Mouse (Mus musculus): ENCODE data around the gene Lrrc25.

Lrrc25 gene

DNA sequence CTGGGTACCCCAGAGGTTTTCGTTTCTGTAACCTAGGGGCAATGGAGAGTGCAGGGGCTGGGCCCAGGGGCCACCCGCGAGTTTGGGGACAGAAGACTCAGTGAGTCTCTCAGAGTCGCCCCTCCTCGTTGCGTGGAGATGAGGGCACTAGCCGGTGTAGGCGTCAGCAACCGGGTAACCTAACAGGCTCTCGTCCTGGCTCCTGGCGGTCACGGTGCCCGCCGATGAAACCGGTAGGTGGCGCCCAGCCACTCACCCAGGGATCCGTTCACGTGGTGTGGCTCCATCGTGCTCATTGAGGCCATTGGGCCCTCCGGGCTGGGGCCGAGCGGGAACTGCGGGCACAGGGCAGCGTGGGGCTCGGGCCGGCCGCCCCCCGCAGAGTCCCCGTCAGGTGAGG, 17.7 kb upstream of the Lrrc25 start:
- in situ Hi-C loops (cut with MboI; ENCODE audit: unreplicated experiment in 2 of 2) = no loop called here

DNA sequence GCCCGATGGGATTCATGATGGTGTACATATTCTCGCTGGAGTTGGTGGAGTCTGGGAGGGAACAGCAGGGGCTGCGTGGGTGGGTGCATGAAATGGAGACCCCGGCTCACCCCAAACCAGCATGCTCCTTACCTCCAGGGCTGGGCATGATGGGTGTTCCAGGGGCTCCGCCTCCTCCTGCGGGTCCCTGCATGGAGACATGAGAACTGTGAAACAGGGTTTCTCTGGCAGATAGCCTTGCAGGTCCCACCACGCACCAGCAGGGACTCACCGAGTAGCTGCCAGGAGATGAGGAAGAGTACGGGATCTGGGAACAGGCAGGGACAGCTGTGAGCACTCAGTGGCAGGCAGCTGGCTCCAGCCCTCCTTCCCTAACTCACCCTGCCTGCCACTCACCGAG, 17.2 kb upstream of the Lrrc25 start:
- in situ Hi-C loops (cut with MboI; ENCODE audit: unreplicated experiment in 2 of 2) = no loop called here

DNA sequence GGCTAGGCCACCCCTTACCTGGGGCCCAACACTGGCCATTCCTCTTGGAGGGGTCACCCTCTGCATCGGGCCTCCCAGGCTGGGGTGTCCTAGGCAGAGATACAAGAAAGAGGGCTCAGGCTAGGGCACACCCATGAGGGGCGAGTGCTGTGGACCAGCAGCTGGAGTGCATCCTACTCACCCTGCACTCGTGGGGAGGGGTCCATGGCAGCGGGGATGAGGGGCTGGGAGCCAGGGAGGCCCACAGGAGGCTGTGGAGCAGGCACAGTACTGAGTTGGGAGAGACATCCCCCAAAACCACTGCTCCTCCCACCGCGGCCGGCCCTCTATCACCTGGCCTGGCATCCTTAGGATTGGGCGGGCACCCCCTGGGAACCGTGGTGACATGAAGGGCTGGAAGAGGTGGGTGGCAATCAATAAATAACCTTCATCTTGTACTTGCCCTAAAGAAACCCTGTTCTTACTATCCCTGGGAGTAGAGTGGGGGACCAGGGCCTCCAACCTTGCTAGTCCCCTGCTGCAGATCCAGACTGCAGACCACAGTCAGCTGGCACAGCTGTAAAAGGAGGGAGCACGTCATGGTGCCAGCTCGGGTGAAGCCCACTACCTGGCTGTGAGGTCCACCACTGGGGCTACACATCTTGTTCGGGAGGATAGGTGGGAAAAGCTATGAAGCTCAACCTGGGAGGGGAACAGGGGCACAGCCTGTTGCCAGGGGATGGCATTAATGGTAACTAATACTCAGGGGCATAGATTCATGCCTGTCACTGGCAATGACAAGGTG, 16.3 kb upstream of the Lrrc25 start:
- in situ Hi-C loops (cut with MboI; ENCODE audit: unreplicated experiment in 2 of 2) = no loop called here

DNA sequence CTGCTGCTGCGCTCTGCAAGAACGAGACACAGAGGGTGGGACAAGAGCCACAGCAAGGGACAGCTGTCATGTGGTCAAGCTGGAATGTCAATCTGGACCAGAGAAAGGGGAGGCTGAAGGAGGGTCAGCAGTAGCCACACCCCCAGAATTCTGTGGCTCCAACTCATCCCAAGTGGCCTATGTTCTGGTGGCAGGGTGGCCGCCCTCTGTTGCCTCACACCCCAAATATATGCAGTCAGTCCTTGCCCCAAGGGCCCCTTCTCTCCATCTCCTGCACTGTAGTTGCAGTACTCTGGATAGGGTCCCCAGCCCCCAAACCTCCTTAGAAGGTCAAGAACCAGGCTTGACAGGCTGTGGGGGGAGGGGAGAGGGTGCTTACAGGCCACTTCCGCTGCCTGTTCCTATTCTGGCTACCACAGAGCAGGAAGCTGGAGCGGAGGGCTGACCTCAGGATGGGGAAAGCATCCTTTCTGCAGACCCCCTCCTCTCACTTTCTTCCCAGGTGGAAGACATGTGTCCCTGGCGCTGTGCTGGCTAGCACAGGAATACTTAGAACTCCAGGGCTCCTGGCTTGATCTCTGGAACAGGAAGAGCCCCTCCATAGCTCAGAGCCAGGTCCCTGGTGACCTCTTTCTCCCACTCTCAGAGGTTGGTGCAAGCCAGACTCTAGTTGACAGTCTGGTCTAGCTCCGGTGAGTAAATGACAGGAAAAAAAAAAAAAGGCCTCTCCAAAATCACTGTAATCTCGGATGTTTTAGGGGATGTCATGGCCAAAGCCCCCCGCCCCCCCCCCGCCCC, 15.3 kb upstream of the Lrrc25 start:
- in situ Hi-C loops (cut with MboI; ENCODE audit: unreplicated experiment in 2 of 2) = no loop called here

DNA sequence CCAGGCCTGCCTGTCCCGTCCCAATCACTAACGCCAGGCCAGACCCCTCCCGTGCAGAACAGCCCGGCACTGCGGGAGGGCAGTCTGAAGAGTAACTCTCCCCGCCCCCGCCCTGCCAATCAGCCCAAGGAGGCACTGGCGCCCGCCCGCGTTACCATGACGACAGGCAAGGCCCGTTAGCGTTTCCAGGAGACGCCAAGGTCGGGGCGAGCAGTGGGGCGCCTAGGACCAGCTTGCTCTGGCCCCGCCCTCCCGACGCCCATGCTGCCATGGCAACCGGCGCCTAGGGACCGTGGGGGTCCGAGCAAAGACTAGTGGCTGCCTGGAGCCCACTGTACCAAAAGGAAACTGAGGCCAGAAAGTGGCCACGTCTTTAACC, 14.7 kb upstream of the Lrrc25 start:
- in situ Hi-C loops (cut with MboI; ENCODE audit: unreplicated experiment in 2 of 2) = no loop called here

DNA sequence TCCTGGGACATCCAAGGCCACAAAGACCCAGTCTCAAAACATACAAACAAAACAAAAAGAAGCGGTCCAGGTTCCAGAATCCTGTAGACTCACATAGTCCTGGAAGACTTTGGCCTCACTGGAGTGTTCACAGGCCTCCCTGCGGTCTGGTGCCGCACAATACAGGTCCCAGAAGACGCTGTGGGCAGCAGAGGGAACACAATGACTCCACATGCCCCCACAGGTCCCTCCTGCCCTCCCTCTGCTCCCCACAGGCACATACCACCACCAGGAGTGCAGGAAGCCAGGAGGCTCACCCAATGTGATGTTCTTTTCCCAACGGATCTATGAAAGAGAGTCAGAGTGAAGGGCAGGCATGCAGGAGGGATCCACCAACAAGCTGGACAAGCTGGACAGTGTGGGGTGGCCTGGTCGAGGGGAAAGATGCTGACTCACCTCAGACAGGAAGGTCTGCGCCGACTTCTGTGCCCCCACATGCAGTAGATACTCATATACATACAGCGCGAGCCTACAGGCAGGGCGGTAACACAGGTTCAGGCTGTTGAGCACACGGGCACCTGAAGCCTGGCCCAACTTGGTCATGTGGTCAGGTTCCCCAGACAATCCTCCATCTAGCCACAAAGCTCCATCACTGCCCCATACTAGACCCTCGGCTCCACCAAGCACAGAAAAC, 13.7 kb upstream of the Lrrc25 start:
- in situ Hi-C loops (cut with MboI; ENCODE audit: unreplicated experiment in 2 of 2) = no loop called here

DNA sequence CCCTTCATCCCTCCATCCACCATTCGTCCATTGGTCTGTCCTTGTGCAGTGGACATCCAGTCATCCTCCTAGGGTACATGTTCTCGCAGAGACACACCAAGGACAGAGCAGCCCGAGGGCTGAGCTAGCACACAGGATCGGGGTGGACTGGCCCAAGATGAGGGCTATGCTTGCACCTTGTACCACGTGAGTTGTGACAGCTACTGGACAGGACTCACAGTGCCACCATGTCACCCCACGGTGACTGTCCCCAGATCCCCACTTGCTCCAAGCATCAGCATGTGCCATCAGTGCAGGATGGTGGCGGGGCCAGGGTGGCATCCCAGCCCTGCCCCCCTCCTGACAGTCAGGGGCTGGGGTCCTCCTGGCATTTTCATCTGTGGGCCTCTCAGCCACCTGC, 11.4 kb upstream of the Lrrc25 start:
- in situ Hi-C loops (cut with MboI; ENCODE audit: unreplicated experiment in 2 of 2) = no loop called here

DNA sequence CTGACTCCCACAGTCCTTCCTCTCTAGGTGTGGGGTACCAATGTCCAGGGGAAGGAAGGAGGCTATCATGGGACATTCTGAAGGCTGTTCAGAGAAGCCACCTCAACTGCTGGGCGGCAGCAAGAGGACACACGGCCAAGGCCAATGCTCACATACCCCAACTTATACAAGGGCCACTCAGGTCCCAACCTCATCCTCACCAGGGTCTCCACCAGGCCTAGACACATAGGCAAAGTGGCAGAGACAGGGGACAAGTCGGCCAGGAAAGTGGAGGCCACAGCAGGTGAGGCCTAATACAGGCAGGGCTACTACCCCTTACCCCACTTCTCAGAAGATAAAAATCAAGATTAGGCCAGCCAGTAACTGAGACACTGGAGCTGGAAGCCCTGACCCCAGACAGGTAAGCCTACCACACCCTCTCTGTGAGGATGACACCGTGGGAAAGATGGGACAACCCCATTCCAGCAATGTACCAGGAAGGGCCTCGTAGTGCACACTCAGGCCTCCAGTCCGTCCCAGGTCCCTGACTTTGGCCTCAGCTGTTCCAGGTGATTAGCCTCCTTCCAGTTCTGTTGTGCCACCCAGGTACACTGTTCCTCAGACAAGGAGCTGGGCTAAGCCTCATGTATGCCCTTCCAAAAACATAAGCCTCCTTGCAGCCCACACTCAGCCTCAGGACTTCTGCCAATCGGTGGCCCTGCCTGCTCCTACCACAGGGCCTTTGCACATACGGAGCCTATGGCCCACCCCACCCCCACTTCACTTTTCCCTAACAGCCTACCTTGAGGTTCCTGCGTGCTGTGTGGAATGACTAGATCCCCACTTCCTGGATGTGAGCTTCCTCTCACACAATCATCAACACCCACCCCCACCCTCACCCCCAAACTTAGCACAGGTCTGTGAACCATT, 9.8 kb upstream of the Lrrc25 start:
- in situ Hi-C loops (cut with MboI; ENCODE audit: unreplicated experiment in 2 of 2) = loop anchor here in 1 of 2 experiments (5.0 kb wide), 1 partner anchor 44 kb away; no protein-coding TSS in a partner anchor

DNA sequence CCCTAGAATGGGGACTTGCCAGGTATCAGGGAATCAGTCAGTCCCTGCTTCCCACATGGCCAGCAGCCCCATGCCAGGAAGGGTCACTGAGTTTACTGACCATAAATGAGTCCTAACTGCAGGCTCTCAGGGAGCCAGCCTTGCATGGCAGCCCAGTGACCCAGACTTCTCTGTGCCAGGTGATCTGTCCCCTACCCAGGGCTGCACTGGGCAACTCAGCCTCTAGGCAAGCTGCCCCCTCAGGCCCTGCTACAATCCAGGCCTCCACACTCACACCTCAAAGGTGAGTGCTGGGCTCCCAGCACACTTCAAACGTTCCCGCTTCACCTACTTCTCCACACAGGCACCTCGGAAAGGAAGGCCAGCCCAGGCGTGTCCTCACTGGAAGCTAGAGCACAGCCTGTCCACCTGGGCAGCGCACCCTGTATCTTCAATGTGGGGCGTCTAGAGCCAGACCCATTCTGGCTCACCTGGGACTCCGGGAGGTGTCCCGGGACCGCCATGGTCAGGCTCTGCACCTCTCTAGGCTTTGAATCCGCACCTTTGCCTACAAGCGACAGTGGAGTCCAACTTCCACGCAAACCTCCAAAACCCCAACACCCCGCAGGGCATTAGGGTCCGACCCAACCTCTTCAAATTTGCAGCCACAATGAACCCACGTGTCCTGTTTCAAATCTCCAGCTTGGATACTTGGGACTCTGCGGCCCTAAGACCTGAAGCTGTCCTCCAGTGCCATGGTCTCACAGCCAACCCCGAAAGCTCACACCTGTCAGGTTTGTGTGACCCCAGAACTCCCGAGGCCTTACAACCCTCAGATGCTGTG, 9.0 kb upstream of the Lrrc25 start:
- in situ Hi-C loops (cut with MboI; ENCODE audit: unreplicated experiment in 2 of 2) = loop anchor here in 1 of 2 experiments (5.0 kb wide), 1 partner anchor 45 kb away; no protein-coding TSS in a partner anchor

DNA sequence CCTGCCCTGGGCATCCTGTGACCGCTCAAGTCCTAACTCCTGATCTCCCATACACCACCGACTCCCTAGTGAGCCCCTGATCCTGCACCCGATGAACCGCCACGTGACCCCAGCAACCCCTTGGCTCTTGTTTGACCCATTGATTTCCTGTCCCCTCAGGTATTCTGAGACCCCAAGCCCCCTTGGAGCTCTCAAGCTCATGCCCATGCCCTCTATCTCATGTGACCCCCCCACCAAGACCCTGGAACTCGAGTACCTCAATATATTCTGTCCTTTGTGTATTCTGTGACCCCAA, 8.4 kb upstream of the Lrrc25 start:
- in situ Hi-C loops (cut with MboI; ENCODE audit: unreplicated experiment in 2 of 2) = loop anchor here in 1 of 2 experiments (5.0 kb wide), 1 partner anchor 45 kb away; no protein-coding TSS in a partner anchor

DNA sequence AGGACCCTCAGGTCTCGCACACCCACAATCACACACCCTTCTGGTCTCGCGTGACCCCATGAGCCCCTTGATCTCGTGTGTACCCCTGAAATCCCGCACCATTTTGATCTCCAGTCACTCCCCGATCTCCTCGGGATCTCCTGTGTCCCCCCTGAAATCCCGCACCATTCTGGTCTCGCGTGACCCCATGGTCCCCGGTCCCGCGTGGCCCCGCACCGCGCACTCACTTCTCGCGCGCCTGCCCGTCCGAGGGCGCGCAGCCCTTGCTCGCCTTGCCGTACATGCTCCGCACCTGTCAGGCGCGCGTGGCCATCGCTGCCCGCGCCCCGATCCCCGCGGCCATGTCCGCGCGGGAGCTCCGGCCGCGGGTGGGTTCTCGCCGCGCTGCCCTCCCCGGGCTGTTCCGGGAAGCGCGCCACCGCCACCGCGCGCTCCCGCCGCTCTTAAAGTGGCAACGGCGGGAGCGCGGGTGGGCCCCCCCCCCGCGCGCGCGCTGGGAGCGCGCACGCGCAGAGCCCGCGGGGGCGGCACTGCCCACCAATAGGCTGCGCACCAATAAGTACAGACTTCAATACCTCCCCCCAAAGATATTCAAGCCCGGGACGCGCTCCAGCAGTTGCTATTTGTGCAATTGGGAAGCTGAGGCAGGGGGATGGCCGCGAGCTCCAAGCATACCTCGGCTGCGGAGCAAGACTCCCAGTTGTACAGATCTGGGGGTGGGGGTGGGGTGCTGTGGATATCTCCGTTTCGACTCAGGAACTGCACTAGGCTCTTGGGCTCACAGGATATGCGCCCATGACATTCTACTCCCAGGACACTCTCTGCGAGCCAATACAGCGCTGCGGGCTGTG, 7.8 kb upstream of the Lrrc25 start:
- in situ Hi-C loops (cut with MboI; ENCODE audit: unreplicated experiment in 2 of 2) = loop anchor here in 1 of 2 experiments (5.0 kb wide), 1 partner anchor 46 kb away; no protein-coding TSS in a partner anchor

DNA sequence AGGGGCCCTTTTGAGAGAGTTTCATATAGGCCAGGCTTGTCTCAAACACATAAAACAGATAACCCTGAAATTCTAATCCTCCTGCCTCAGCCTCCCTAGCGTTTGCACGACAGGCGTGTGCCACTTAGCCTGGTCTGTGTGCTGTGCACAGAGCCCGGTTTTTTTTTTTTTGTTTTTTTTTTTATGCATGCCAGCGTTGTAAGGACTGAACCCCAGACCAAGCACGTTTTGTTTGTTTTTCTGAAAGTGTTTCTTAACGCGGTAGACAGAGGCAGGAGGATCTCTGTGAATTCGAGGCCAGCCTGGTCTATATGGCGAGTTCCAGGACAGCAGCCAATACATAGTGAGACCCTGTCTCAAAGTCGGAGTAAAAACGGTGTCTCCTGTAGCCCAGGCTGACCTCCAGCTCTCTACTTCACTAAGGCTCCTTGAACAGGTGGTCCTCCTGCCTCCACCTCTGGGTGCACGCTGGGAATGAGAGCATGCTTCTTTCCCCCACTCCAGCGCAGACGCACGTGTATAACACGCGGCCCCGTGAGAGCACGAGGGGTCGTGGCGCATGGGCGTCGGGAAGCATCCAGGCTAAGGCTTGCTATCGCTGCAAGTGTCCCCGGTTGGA, 7.1 kb upstream of the Lrrc25 start, which contains the start of gene Ssbp4:
Gene Ssbp4, minus strand, starts transcription at position 124 of the 619 bp plus-strand sequence.
- in situ Hi-C loops (cut with MboI; ENCODE audit: unreplicated experiment in 2 of 2) = loop anchor here in 1 of 2 experiments (5.0 kb wide), 1 partner anchor 47 kb away; no protein-coding TSS in a partner anchor

DNA sequence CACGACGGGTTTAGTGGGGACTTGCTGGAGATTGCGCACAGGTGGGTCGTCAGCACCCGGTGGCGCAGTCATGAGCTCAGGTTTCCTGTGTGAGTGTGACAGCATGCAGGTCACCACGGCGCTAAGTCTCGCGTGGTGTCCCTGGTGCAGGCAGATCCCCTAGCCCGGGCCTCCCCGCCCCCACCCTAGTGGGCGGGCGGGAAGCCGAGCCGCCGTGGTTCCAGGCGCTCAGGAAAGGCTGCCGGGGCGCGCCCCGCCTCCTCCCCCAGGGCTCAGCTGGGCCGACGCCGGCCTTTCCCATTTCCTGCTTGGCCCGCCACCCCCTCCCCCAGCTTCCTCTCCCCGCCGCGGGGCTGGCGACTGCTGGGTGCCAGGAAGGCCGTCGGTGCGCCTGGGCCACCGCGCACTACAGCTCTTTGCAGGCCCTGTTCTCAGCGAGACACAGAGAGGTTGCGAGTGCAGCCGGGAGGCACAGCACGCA, 6.5 kb upstream of the Lrrc25 start:
- in situ Hi-C loops (cut with MboI; ENCODE audit: unreplicated experiment in 2 of 2) = loop anchor here in 1 of 2 experiments (5.0 kb wide), 1 partner anchor 47 kb away; no protein-coding TSS in a partner anchor

DNA sequence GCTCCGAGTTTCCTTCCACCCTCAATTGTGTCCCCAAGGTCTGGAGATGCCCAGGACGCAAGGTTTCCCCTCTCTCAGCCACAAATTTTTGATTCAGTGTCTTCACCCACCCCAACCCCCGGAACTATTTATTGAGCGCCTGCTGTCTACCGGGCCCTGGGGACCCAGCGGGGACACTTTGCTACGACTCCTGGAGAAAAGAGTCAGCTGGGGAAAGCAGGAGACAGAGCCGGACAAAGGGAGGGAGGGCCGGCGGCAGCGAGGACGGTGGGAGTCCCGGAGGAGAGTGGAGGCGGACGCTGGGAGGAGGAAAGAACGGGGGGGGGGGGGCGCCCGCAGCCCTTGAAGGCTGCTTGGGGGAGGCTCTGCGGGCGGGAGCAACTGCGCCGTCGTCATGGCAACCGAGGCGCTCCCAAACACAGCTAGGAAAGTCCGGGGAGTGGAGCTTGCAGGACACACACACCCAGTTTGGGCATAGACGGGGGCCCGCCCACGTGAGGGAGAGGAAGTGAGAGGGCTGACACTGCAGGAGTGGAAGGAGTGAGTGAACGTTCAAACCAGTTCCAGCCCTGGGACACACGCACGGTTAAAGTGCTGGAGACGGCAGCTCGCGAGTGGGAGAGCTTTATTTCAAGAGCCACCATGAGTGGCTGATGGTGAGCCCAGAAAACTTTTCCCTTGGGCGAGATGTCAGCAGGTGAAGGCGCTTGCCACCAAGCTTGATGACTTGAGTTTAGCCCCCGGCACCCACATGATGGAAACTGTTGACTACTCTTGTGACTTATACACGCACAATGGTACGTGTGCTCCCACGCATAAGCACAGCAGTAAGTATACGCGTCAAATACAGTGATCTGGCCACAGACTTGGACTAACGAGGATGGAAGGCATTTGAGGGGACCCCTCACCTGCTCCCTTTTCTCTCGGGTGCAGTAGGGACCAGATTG, 5.8 kb upstream of the Lrrc25 start:
- in situ Hi-C loops (cut with MboI; ENCODE audit: unreplicated experiment in 2 of 2) = loop anchor here (5.0 to 10.0 kb wide), 5 partner anchors 37 to 235 kb away; no protein-coding TSS in a partner anchor

DNA sequence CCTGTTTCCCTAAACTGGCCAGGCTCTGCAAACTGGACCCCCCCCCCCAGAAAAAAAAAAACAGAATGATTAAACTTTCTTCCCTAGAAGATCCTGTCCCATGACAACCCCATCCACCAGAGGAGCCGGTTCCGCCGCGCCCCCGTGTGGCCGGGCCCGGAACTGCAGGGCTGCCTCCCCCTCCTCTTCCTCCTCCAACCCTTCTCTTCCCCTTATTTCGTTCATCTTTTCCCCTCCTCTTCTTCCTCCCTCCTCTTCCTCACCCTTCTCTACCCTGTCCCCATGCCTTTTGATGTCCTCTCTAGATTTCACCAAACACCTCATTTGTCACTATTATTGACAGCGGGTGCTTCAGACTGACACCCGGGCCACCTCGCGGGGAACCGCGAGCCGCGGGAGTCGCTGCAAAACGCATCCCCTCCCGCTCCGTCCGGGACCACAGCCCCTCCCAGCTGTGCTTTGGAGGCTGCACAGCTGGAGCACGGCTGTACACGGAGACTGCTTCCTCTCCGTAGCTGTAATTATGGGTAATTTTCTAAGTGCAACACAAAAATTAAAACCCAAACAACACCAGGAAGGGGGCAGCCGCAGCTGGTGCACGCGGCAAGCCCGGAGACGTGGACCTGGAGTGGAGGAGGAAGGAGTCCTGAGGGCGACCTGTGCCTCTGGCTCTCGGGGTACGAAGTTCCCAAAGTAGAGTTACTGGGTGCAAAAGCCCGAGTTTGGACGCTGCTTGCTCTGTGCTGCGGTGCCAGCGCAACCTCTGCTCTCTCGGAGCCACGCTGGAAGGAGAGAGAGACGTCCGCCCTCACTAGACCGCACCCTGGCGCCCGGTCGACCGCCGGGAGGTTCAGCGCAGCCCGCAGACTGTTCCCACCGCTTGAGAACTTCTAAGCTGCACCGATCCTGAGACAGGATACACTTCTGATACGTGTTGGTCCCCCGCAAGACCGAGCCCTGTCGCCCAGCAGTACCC, 4.9 kb upstream of the Lrrc25 start:
- in situ Hi-C loops (cut with MboI; ENCODE audit: unreplicated experiment in 2 of 2) = loop anchor here (5.0 to 10.0 kb wide), 4 partner anchors 36 to 234 kb away; no protein-coding TSS in a partner anchor

Measured in v-Abl transformed pro-B cells (cell line).